Mouse (Mus musculus) bone marrow, adult 2 months (tissue): ENCODE data around the gene Rad54l2.

Experiments
- CTCF ChIP-seq: fragments of 200-500 bp; IDR thresholded peaks from 2 replicates; pipeline ENCODE4 v1.5.1; 2011; ENCODE audit warnings: low read length, control low read depth; ENCODE audit not compliant: control insufficient read depth, insufficient read depth
- POLR2A ChIP-seq: fragments of 200-500 bp; IDR thresholded peaks from 2 replicates; pipeline ENCODE4 v1.6.1; 2011; ENCODE audit warnings: low read depth, mild to moderate bottlenecking, control low read depth, low read length, borderline replicate concordance; ENCODE audit not compliant: control insufficient read depth

DNA sequence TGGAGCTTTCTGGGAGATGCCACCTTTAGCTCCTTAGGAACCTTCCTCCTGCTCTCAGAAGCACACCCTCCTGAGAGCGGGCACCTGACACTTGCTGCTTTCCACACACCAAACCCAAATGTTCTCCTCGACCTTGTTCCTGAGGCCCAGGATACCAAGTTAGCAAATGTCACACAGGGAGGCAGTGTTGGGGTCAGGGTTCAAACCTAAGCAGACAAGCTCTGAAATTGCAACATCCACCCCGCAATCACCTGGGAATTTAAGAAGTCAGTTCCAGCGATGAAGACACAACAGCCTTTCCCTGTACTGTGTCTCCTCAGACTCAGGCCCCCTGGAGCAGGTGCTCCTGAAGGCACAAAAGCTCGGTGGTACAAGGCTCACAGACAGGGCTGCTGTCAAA is 111.3 kb downstream of the Rad54l2 start:
- TF ChIP-seq CTCF, result no peak
- TF ChIP-seq POLR2A, result no peak
